ENCODE assay signal across 9 mouse cellular contexts in genomic region chr7:24174618-24175336, GRCm38 (mm10). TPM values are rescaled to one million over a fixed set of nuclear protein-coding genes. Genes with fewer than 3 reads are reported as not detected.
DNase-seq lines count a peak whose midpoint lies in the region; ATAC-seq and TF ChIP-seq lines count a peak whose summit lies in the region.
"Had no signal": no experiment of that assay in that cellular context is flagged by ENCODE, and none has a peak within 500 bp of the region (broad histone marks: within the 10 kb centered on the region; RNA-seq: fewer than 3 reads in every experiment).

Zfp114 (plus strand) TSS chr7:24175060.

- peak; percentile 74 for ATAC-seq in CD4-positive, CD25-positive, alpha-beta regulatory T cell, adult 4 months
- ATAC-seq in forebrain, embryonic 11.5 days (replicated peaks; ENCODE audit: low FRiP score), result peak; percentile 90
- ATAC-seq in heart, embryonic 16.5 days (replicated peaks; ENCODE audit: extremely low read depth, insufficient read depth, low FRiP score), result peak; percentile 83
- peak; percentile 96 for ATAC-seq in midbrain, postnatal 0 days (ENCODE audit: low FRiP score)
- ATAC-seq in stomach, embryonic 14.5 days (ENCODE audit: insufficient number of reproducible peaks, insufficient read depth, low FRiP score, low read depth), result peak; percentile 89

- TF ChIP-seq CTCF in liver, adult 2 months (IDR thresholded peaks at IDR 0.05; ENCODE audit: low read depth, low read length), result no peak
- peak; percentile 42 for TF ChIP-seq CTCF in midbrain, postnatal 0 days (IDR thresholded peaks at IDR 0.05)

- peak within 1 kb of the TSS; percentile 47 for H3K4me2 ChIP-seq in forebrain, embryonic 11.5 days (ENCODE audit: low read depth, low read length, severe bottlenecking)
- peak within 1 kb of the TSS; percentile 67 for H3K4me2 ChIP-seq in heart, embryonic 16.5 days (ENCODE audit: low read depth, low read length)
- H3K4me2 ChIP-seq in midbrain, postnatal 0 days (ENCODE audit: low read depth, low read length, poor library complexity, severe bottlenecking), result peak within 1 kb of the TSS; percentile 45
- H3K4me2 ChIP-seq in stomach, embryonic 14.5 days (replicated peaks; ENCODE audit: low read depth, low read length), result peak within 1 kb of the TSS; percentile 42

- no peaks in the 10 kb centered on the region for H3K4me1 ChIP-seq in forebrain, embryonic 11.5 days (replicated peaks; ENCODE audit: control insufficient read depth, insufficient read depth, low read length)
- peaks cover 7% of the 10 kb centered on the region for H3K4me1 ChIP-seq in heart, embryonic 16.5 days (ENCODE audit: control insufficient read depth, insufficient read depth, low read length)
- peaks cover 1% of the 10 kb centered on the region; the same call in 1 of the 2 replicates for H3K4me1 ChIP-seq in liver, adult 2 months (ENCODE audit: control insufficient read depth, insufficient read depth, low read length)
- H3K4me1 ChIP-seq in midbrain, postnatal 0 days (ENCODE audit: insufficient read depth, low read length), result no peaks in the 10 kb centered on the region
- 0 out of 2 replicates have a peak, but pooled peaks cover 2% of the 10 kb centered on the region for H3K4me1 ChIP-seq in stomach, embryonic 14.5 days (ENCODE audit: control insufficient read depth, insufficient read depth, low read length)

- peak; percentile 26 for DNase-seq in c-Kit-positive CD71-negative TER-119-negative erythroid progenitor cells, embryonic 14.5 days (ENCODE audit: low read depth)
- DNase-seq in forebrain, embryonic 11.5 days (ENCODE audit: low spot score), result peak; percentile 88
- DNase-seq in kidney, postnatal 14 days, result peak; percentile 66
- DNase-seq in liver, adult 2 months (ENCODE audit: extremely low read depth, low read depth, low spot score), result peak; percentile 61
- peak; percentile 94 for DNase-seq in midbrain, postnatal 0 days (ENCODE audit: low spot score)

- H3K9me3 ChIP-seq in forebrain, embryonic 11.5 days (ENCODE audit: control insufficient read depth, low read length), result no peaks in the 10 kb centered on the region
- no peaks in the 10 kb centered on the region for H3K9me3 ChIP-seq in heart, embryonic 16.5 days (replicated peaks; ENCODE audit: control insufficient read depth, low read length)
- no peaks in the 10 kb centered on the region for H3K9me3 ChIP-seq in midbrain, postnatal 0 days (ENCODE audit: low read length)
- H3K9me3 ChIP-seq in stomach, embryonic 14.5 days (ENCODE audit: control insufficient read depth, low read depth, low read length), result no peaks in the 10 kb centered on the region

- H3K9ac ChIP-seq in forebrain, embryonic 11.5 days (ENCODE audit: low read length), result peak within 1 kb of the TSS; percentile 77
- H3K9ac ChIP-seq in heart, embryonic 16.5 days (ENCODE audit: low read length), result peak within 1 kb of the TSS; percentile 73
- H3K9ac ChIP-seq in liver, adult 2 months (ENCODE audit: low read depth, low read length), result peak within 1 kb of the TSS; percentile 26
- peak within 1 kb of the TSS; percentile 73 for H3K9ac ChIP-seq in midbrain, postnatal 0 days (replicated peaks; ENCODE audit: low read length, poor library complexity, severe bottlenecking)
- H3K9ac ChIP-seq in stomach, embryonic 14.5 days (replicated peaks; ENCODE audit: low read depth, low read length), result peak within 1 kb of the TSS; percentile 47

- no peaks in the 10 kb centered on the region for H3K36me3 ChIP-seq in forebrain, embryonic 11.5 days (ENCODE audit: control insufficient read depth, insufficient read depth, low read length)
- H3K36me3 ChIP-seq in heart, embryonic 16.5 days (ENCODE audit: control insufficient read depth, insufficient read depth), result no peaks in the 10 kb centered on the region
- no peaks in the 10 kb centered on the region for H3K36me3 ChIP-seq in liver, adult 2 months (ENCODE audit: control insufficient read depth, insufficient read depth, low read length)
- H3K36me3 ChIP-seq in midbrain, postnatal 0 days (ENCODE audit: insufficient read depth, low read length), result no peaks in the 10 kb centered on the region
- H3K36me3 ChIP-seq in stomach, embryonic 14.5 days (ENCODE audit: control insufficient read depth, insufficient read depth, low read length), result no peaks in the 10 kb centered on the region

- H3K79me2 ChIP-seq in liver, adult 2 months (ENCODE audit: control insufficient read depth, insufficient read depth, low read length), result no peaks in the 10 kb centered on the region

- H3K27ac ChIP-seq in forebrain, embryonic 11.5 days (ENCODE audit: low read depth, low read length), result no peak within 1 kb of the TSS
- H3K27ac ChIP-seq in heart, embryonic 16.5 days (ENCODE audit: low read length), result 0 out of 2 replicates have a peak within 1 kb of the TSS, but pooled peaks have one; percentile 2
- H3K27ac ChIP-seq in liver, adult 2 months (replicated peaks; ENCODE audit: insufficient read depth, low read depth, low read length), result no peak within 1 kb of the TSS
- H3K27ac ChIP-seq in midbrain, postnatal 0 days (ENCODE audit: low read depth, low read length), result peak within 1 kb of the TSS; percentile 83
- no peak within 1 kb of the TSS for H3K27ac ChIP-seq in stomach, embryonic 14.5 days (ENCODE audit: low read length)

- WGBS in forebrain, embryonic 11.5 days, result 14% methylated on average over 23 of the region's 23 CpGs
- WGBS in heart, embryonic 16.5 days, result 12% methylated on average over 23 of the region's 23 CpGs
- 13% methylated on average over 23 of the region's 23 CpGs for WGBS in liver, adult 2 months
- 12% methylated on average over 23 of the region's 23 CpGs for WGBS in midbrain, postnatal 0 days
- WGBS in stomach, embryonic 14.5 days, result 11% methylated on average over 23 of the region's 23 CpGs

- no peak for TF ChIP-seq POLR2A in liver, adult 2 months (IDR thresholded peaks at IDR 0.05; ENCODE audit: extremely low read depth, insufficient read depth, low read length)

- peak within 1 kb of the TSS; percentile 47 for H3K4me3 ChIP-seq in forebrain, embryonic 11.5 days (ENCODE audit: low read depth, low read length)
- H3K4me3 ChIP-seq in heart, embryonic 16.5 days (ENCODE audit: low read length), result peak within 1 kb of the TSS; percentile 66
- H3K4me3 ChIP-seq in liver, adult 2 months (ENCODE audit: insufficient read depth, low read depth, low read length), result peak within 1 kb of the TSS; percentile 61
- peak within 1 kb of the TSS; percentile 55 for H3K4me3 ChIP-seq in midbrain, postnatal 0 days (ENCODE audit: low read depth, low read length)
- peak within 1 kb of the TSS; percentile 45 for H3K4me3 ChIP-seq in stomach, embryonic 14.5 days (ENCODE audit: low read depth, low read length)

- no peaks in the 10 kb centered on the region for H3K27me3 ChIP-seq in forebrain, embryonic 11.5 days (ENCODE audit: control insufficient read depth, insufficient read depth, low read length)
- H3K27me3 ChIP-seq in heart, embryonic 16.5 days (ENCODE audit: control insufficient read depth, insufficient read depth, low read length), result no peaks in the 10 kb centered on the region
- H3K27me3 ChIP-seq in liver, adult 2 months (ENCODE audit: control insufficient read depth, insufficient read depth, low read length), result no peaks in the 10 kb centered on the region
- H3K27me3 ChIP-seq in midbrain, postnatal 0 days (ENCODE audit: insufficient read depth, low read length), result no peaks in the 10 kb centered on the region
- no peaks in the 10 kb centered on the region for H3K27me3 ChIP-seq in stomach, embryonic 14.5 days (ENCODE audit: control insufficient read depth, insufficient read depth, low read length)

RNA-seq across cellular contexts. Expression of gene Zfp114, which starts in this region (rescaled TPM):
- polyA plus RNA-seq in CD4-positive, CD25-positive, alpha-beta regulatory T cell, adult 4 months (2017; shearing (Covaris generic)), result 1 to 10 TPM in 1 of 2 experiments, under 1 TPM in 1; 0.73 to 1.8 TPM
- polyA plus RNA-seq in forebrain, embryonic 11.5 days (2014; fragmentation: Nextera tagmentation; extraction: Ambion mirVana), result 6.2 and 6.7 TPM in 2 replicates
- 2.1 and 3.3 TPM in 2 replicates for polyA plus RNA-seq in heart, embryonic 16.5 days (2015; fragmentation: Nextera tagmentation; extraction: Ambion mirVana)
- total RNA-seq in liver, adult 2 months (2014; rRNA removed), result 0.34 and 0.37 TPM in 2 replicates
- polyA plus RNA-seq in liver, adult 2 months (2012; rRNA removed), result 0.06 and 0.29 TPM in 2 replicates
- total RNA-seq in midbrain, postnatal 0 days (2014; rRNA removed), result 4.1 and 5.3 TPM in 2 replicates
- polyA plus RNA-seq in midbrain, postnatal 0 days (2015; fragmentation: Nextera tagmentation; extraction: Ambion mirVana), result 2.1 and 2.4 TPM in 2 replicates
- polyA plus RNA-seq in stomach, embryonic 14.5 days (2014; fragmentation: Nextera tagmentation; extraction: Ambion mirVana), result 5.9 and 8.0 TPM in 2 replicates
- total RNA-seq: MEL had no signal

Comparison
In these comparisons a context has a peak if more than half of its experiments do, and no peak if none do; other contexts are left out.
1. Peak in DNase-seq, H3K4me3 ChIP-seq and H3K9ac ChIP-seq in liver, adult 2 months; RNA of the gene not detected or under 1 TPM.
2. DNase-seq: peak in every context shown above with its lines; median percentile 94 in midbrain, postnatal 0 days; 88 in forebrain, embryonic 11.5 days; 66 in kidney, postnatal 14 days; 61 in liver, adult 2 months; 26 in c-Kit-positive CD71-negative TER-119-negative erythroid progenitor cells, embryonic 14.5 days.
3. H3K27ac ChIP-seq: peak in heart, embryonic 16.5 days (single experiment) and midbrain, postnatal 0 days (single experiment); none in forebrain, embryonic 11.5 days (single experiment), liver, adult 2 months (single experiment) and stomach, embryonic 14.5 days (single experiment).
4. H3K9ac ChIP-seq: peak in every context shown above with its lines; median percentile 77 in forebrain, embryonic 11.5 days; 73 in heart, embryonic 16.5 days; 73 in midbrain, postnatal 0 days; 47 in stomach, embryonic 14.5 days; 26 in liver, adult 2 months.
5. Peak in every context shown above with its lines, with median percentiles within 50 percentile points of each other: ATAC-seq, H3K4me2 ChIP-seq and H3K4me3 ChIP-seq.